Mouse (Mus musculus) heart, adult 2 months (tissue): Measurements from ENCODE around the gene Fam71f2.

ENCODE experiments used
- CTCF ChIP-seq: fragments of 200-600 bp; IDR thresholded peaks from 2 replicates; pipeline ENCODE4 v1.8.1; 2022; ENCODE audit warnings: antibody characterized with exemption, mild to moderate bottlenecking, moderate library complexity
- POLR2A ChIP-seq: fragments of 200-500 bp; IDR thresholded peaks from 2 replicates; pipeline ENCODE4 v1.6.1; 2011; ENCODE audit warnings: mild to moderate bottlenecking, low read depth, low read length, control low read depth; ENCODE audit not compliant: insufficient read depth

DNA sequence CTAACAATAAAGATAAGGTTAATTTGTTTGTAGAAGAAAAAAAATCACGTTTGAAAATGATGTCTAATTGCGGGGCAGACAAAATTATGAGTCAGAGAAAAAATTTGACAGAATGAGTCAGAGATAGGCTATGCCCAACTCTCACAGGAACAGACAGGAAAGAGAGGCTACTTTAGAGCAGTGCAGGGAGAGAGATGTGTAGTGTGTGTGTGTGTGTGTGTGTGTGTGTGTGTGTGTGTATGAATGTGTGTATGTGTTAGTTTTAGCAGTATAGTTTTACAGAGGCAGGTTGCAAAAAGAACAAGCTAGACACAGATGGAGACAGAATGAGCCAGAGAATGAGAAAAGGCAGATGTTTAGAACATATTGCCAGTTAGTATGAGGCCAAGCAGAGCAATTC, 19.7 kb downstream of the Fam71f2 start:
- TF ChIP-seq POLR2A: no peak
- no peak for TF ChIP-seq CTCF
